Mouse (Mus musculus): Measurements from ENCODE around the gene Srp68.

The Srp68 gene

DNA sequence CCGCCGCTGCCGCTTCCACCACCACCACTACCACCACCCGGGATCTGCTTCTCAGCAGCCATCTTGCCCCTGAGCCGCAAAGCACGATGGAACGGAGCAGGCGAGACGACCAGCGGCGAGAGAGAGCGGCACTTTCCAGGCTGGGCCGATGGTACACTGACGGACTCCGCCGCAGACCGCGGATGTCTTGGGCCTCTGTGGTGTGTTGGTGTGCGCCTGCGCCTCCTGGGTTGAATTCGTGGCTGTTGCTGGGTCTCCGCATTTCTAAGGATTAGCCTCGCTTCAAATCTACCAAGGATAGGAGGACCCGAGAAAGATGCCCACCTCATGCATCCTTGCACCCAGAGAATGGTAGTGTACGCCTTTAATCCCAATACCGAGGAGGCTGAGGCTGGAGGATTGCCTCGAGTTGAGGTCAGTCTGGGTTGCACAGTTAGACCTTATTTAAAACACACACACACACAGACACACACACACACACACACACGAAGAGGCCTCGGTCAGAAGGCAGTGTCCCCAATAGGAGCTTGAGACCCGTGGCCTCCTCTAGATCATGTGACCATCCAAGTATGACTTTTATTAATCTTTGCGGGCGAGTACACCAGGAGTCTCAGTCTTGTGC lies at the start of gene Srp68:
Srp68 (minus strand) TSS at position 173 of the 622 bp plus-strand sequence.
- peak; percentile 95 to 96 for DNase-seq

DNA sequence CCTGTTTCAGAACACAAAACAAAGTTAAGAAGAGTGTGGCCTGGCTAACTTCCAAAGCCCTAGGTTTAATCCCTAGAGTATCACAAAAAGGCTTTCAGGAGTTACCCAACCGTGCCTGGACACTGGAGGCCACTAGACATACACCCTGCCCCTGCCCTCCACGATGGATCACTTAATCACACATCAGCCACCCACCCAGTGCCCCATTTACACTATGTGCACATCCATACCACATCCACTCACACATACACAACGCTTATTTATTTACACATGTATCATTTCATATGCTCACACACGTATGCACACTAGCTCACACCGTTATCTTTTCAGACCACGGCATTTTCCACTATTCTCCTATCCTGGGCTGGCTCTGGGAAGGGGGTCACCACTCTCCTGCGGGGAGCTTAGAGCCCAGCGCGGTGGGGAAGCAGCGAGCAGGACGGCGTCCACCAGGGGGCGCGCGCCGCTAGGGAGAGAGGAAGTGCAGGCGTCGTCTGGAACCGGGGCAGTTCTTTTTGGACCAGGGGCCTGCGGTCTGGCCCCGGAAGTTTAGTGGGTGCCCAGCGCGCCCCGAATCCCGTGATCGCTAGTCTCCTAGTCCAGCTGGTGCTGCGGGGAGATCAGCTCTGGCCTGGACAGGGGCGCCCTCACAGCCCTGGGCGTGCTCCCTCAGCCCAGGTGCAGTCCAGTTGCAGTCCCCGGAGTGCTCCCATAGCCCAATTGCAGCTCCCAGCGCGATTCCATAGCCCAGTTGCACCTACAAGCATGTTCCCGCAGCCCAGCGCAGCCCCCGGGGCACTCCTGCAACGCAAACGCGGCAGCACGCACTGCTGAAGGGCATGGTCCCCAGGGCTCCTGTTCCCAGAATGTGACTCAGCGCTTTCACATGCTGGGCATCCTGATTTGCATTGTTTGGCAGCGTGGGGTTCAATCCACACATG lies 45.0 kb upstream of the Srp68 start:
- DNase-seq: peak; percentile 81 to 87

DNA sequence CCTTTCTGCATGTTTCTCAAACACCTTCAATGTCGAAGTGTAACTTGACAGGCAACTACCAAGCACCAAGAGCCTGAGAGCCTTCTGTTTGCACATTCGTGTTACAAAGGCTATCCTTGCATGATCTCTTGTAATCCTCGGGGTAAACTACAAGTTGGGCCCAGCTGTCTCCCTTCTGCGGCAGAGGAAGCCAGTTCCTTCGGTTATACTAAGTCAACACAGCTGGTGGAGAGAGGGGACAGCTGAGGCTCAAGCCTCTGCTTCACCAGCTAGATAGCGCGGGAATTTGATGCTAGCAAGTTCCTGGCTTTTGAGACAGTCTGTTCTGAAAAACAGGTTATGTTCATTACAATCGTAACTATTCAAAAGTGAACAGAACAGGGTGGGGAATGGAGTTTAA lies 38.3 kb upstream of the Srp68 start:
- DNase-seq: no peak

DNA sequence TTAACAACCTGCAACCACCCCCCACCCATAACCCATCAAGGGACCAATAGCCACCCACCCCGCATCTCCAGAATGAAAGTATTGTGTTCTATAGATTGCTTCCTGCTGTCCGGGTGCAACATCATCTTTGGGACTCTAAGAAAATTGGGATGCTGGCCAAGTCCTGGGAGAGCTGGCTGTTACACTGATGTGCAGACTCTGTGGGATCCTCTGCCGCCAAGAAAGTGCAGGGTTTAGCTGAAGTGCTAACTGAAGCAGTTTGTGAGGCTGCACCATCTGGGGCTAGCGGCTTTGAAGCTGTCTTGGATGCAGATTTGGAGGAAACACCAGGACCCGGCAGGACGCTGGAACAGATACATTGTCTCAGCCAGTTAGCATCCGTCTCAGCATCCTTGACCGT lies 37.2 kb upstream of the Srp68 start:
- no peak for DNase-seq

DNA sequence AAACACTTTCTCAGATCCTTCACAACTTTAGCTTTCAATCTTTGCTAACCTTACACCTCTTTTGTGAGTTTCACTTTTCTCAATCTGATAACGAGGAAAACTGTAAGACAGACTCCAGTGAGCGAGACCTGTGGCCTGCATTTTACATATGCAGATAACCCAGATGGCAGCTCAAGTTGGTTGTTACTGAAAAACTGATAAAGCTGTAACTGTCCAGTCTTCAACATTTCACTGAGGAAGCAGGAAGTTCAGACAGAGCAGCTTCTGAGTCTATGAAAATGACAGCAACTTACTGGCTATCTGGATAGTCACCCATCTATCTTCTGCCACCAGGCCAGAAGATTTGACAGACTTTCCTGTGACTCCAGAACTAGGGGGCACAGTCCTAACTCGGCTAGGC lies 35.6 kb upstream of the Srp68 start:
- no peak for DNase-seq

GRCm38 (mm10) chr11:116307762-116308531 lies 33.9 kb upstream of the Srp68 start:
- no peak for DNase-seq

DNA sequence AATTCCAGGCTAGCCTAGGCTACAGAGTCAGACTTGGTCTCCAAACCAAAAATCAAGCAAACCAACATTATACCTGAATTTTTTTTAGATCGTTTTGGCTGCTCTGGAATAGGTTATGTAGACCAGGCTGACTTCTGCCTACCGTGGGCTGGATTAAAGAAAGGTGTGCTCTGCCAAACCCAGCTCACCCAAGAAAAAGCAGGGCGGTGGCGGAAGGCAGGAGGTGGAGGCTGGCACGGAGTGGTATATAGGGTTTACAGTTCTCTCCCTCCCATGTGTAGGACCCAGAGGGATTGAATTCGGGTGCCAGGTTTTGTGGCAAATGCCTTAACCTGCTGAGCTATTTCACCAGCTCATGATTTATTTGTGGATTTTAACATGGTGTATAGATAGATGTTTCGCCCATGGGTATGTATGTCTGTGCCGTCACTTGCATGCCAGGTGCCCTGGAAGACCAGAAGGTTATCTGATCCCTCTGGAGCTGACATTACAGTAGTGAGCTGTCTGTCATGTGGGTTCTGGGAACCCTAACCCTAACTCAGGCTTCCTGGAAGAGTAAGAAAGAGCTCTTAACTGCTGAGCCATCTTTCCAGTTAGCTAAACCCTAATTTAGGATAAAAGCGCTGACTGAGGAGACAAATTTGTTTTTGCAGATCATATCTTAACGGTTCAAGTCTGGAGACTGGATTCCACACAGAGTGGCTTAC lies 33.2 kb upstream of the Srp68 start, which contains the start of gene Exoc7:
Exoc7 (minus strand) TSS at position 215 of the 707 bp plus-strand sequence.
- no peak for DNase-seq

- DNase-seq: peak; percentile 91 to 94
Measured at GRCm38 (mm10) chr11:116306126-116306982, 32.3 kb upstream of the Srp68 start.

DNA sequence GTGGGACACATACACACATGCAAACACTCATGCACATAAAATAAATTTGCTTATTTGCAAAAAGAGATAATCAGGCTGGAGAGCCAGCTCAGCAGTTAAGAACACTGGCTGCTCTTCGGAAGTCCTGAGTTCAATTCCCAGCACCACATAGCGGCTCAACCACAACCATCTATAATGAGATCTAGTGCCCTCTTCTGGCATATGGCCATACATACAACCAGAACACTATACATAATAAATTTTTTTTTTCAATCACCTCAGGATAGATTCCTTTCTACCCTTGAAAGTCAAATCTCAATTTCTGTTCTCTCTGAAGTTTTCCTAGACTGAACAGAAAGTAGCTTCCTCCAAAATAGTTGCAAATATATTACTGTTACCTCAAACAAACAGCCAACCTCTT lies 31.4 kb upstream of the Srp68 start:
- no peak for DNase-seq

DNA sequence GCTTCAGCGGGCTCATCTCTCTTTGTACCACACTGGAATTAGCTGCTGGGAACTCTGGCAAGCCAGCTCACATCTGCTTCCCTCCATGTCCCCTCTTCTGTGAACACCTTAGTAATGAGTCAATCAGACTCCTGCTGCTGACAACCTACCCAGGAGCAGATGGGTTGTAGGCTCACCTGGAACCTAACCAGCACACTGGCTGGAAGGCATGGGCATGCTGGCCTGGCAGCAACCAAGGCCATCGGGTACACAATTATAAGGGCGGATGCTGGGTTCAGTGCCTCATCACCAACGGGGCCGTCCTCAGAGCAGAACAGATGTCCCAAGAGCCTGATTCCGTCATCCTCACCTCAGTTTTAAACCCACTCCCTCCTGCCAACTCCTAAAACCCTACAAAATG lies 24.6 kb upstream of the Srp68 start:
- peak; percentile 69 to 72 for DNase-seq

DNA sequence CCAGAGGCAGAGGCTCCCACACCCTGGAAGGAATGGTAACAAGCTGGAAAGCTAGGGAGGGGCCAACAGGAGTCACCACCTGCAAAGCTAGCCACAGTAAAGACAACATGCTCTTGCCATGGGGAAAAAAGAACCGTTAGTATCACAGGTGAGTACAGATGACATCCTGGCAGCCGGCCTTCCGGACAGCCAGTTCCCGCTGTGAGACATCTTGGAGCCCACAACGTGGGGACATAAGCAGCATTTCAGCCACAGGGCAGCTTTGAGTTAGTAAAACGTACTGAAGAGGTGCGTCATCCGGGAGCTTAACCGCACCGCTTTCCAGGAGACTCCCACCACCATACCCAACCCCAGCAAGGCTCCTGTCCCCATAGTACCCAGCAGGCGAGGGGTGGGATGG lies 24.2 kb upstream of the Srp68 start:
- DNase-seq: peak; percentile 72 to 75

DNA sequence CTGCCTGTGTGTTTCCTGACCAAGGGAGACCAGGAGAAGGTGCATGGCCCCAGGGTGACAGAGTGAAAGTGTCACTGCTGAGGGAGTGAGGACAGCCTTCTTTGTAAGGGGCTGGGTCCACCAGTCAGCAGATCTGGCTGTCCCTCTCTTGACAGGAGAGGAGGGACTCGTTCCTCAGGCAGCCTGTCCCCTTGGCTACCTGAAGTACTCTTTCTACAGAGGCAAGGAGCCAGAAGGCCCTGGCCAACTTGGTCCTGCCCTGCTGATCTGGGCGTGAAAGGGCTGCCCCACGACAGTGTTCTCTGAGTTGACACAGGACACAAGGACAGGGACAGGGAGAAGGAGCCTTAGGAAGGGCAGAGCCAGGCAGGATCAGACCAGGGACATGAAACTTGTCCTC lies 23.0 kb upstream of the Srp68 start:
- DNase-seq: peak in 1 of 2 experiments; percentile 20

DNA sequence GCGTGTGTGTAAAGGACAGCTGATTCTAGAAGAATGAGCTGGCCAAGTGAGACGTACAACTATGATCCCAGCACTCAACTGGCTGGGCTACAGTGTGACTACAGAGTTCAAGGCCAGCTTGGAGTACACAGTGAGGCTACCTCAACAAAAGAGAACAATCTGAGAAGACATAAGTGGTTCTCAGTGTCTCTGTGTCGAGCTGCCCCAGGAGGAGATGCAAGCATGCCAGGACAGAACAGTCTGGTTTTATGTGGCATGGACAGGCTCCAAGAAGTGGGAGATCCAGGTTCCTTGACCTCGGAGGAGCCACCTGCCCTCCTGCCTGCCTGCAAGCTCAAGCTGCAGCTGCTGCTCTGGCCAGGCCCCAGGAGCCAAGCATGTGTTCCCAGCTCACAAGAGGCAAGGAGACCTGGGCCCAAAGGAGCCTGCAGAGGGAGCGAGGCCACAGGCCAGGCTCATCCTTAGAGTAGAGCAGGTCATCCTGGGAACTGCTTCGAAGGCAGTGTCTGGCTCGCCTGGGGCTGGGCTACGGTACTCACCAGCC lies 22.2 kb upstream of the Srp68 start:
- peak in 1 of 2 experiments; percentile 17 for DNase-seq

DNA sequence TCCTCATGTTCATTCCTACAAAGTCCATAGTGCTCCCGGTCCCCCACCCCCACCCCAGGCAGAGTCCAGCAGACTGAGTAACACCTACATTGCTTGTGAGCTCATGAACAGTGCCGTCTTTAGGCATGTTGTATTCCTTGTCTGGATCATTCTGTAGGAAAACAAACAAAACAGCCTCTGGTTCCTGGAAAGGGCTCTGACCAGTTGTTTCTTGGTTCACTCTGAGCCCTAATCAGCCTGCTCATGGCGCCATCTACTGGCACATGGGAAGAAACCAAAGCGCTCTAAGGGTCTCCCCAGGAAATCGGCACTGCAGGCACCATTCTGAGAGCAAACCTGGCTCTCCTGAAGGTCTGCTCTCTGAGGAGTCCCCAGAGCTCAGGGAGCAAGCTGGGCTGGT lies 20.3 kb upstream of the Srp68 start:
- DNase-seq: peak; percentile 47 to 60

DNA sequence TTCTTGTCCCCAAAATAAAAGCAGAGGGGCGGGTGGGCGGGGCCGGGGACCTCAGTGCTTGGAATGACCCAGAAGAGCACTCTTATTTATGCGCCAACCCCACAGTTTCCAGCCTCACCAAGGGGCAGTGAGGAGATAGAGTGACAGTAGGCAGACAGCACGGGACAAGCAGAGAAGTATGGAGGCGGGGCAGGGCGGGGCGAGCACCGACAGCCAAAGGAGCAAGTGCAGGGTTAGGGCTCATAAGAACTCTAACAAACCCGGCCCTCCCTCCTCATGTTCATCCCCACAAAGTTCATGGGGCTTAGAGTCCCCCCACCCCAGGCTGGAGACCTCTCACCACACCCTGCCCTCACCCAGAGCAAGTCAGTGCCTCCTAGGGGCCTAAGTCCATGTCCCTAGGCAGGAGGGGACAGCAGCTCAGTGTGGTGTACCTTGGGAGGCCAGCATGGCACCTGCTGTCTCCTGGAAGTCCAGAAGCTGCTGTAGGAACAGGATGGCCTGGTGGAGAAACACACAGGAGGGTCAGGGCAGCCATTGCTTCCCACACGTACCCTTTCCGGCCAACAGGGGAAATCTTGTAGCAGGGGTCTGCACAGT lies 19.6 kb upstream of the Srp68 start:
- DNase-seq: no peak

DNA sequence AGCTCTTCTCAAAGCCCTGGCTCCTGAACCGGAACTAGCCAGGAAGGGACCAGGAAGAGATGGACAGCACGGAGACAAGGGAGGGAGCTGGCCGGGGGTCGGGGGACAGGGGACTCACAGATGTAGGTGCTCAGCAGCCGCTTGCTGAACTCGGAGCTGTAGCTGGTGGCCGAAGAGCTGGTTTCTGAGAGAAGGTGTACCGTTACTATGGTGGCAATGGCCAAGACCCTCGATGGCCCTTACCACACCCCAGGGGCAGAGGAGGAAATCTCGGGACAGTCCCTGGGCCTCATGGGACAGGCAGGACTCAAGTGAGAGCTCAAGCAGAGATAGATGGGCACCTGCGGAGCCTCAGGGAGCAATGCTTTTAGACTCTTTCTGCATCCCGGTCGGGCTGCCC lies 18.4 kb upstream of the Srp68 start:
- DNase-seq: no peak

- DNase-seq: no peak
Measured at GRCm38 (mm10) chr11:116290556-116290955, 16.5 kb upstream of the Srp68 start.

DNA sequence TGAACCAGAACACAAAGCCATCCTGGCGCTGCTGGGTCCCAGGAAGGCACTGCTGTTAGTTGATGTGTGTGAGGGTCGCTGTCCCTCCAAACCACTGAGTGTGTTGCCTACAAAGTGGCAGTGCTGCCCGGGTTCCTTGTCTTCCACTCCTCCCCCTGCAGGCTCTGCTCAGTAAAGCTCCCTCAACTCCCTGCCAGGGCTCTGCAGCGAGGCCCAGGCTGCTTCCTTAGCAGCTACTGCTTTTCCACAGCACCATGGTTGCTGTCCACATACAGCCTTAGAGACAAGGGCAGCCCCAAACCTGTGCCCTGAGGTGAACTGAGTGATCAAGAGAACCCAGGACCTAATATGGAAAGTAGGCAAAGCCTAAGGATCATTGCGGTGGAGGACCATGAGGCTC lies 13.3 kb upstream of the Srp68 start:
- DNase-seq: no peak

DNA sequence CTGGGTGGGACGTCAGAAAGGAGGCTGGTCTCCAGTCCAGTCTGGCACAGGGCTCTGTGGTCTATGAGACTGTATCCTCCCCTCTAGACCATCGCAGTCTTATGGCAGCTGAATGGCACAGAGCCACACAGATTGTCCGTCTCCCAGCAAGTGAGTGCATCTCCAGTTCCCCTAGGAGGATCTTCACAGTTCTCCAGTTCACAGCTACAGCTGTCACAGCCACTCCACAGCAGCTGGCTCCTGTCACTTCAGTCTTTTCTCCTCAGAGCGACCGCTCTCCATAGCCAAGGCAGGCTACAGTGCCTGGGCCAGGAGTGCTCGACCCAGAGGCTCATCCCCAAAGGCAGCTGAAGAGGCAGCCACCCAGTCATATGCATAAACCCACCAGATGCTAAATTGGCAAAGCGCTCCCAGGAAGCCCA lies 11.8 kb upstream of the Srp68 start:
- no peak for DNase-seq

GRCm38 (mm10) chr11:116283982-116284381 lies 10.0 kb upstream of the Srp68 start:
- DNase-seq: no peak

Measured in cerebellum, postnatal 36 days (tissue).